Mouse (Mus musculus) kidney, postnatal 25 days (tissue): ENCODE data around the gene Paxx.
A peak's percentile ranks its signal among the peaks of the same experiment; 100 is the strongest.
"Not testable (repeated sequence)": the region's sequence is repeated elsewhere in the genome, so short reads cannot be mapped to it uniquely, and the experiment has no call there.

Experiments
- DNase-seq, 2 experiments: peaks; one replicate each; pipeline ENCODE4 v3.0.0; 2021; ENCODE audit warnings: mixed read lengths in 2 of 2

The Paxx gene

DNA sequence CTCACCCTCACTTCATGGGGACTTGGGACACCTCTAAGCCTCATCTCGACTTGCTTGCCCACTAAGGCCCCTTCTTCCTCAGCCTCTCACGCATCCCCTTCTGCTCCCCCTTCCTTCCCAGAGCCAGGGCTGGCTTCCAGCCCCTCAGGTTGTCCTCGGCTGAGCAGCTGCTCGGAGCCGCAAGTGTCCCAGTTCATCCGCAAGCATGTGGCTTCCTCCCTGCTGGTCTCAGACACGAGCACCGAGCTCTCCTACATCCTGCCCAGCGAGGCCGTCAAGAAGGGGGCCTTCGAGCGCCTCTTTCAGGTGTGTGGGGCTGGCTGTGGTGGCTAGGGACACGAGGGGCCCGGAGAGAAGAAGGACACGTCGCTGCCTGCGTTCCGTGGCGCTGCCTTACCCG is 19.8 kb downstream of the Paxx start:
- no peak for DNase-seq

- peak in 1 of 2 experiments; percentile 22 for DNase-seq
Observed at GRCm38 (mm10) chr2:25436286-25436820, 24.5 kb downstream of the Paxx start.

- peak in 1 of 2 experiments; percentile 31 for DNase-seq
Observed at GRCm38 (mm10) chr2:25434292-25434691, 26.6 kb downstream of the Paxx start.

DNA sequence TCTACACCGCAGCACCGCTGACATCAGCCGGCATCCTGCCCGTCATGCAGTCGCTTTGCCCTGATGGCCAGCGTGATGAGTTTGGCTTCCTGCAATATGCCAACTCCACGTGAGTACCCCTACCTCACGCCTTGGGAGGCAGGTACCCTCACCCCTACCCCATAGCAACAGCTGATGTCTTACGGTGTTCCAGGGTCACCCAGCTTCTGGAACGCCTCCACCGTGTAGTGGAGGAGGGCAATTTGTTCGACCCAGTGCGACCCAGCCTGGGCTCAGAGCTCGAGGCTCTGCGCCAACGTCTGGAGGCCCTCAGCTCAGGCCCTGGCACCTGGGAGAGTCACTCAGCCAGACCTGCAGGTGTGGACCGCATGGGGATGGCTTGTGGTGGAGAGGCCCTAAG is 27.8 kb downstream of the Paxx start:
- no peak for DNase-seq

DNA sequence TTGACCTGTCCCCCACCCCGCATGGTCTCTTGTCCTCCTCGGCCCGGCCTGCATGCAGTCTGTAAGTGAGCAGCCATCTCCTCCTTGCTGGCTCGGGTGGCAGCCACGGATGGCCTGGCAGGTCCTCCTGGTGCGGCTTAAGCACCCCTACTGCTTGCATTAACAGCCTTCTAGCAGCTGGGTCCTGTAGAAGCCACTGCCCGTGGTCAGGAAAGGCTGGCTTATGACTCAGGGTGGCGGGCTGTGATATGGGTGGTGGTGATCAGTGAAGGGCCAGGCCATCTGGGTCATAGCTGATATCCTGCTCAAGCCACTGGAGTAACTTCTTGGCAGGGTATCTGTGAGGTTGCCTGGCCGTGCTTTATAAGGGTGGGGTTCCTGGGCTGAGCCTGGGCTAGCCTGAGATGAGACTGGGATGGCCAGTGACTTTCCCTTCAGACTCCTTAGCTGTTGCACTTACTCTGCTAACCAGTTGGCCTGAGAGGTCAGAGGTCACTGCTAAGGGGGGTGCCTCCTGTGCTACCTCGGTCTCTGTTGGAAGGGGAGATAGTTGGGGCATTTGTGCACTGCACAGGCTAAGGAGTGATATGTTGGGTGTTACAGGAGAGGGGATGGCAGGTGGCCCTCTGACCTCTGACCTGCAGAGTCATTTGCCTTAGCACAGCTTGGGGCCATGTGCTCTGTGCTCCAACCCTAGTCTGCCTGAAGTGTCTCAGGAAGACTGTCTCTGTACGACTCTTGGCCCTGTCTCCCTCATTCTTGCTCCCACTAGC is 28.4 kb downstream of the Paxx start:
- peak in 1 of 2 experiments; percentile 34 for DNase-seq

GRCm38 (mm10) chr2:25431308-25431855 is 29.5 kb downstream of the Paxx start:
- DNase-seq: peak in 1 of 2 experiments; percentile 35

GRCm38 (mm10) chr2:25430395-25431233 is 30.3 kb downstream of the Paxx start:
- peak; percentile 43 to 85 for DNase-seq

GRCm38 (mm10) chr2:25429435-25430180 is 31.3 kb downstream of the Paxx start:
- DNase-seq: peak; percentile 31 to 45

DNA sequence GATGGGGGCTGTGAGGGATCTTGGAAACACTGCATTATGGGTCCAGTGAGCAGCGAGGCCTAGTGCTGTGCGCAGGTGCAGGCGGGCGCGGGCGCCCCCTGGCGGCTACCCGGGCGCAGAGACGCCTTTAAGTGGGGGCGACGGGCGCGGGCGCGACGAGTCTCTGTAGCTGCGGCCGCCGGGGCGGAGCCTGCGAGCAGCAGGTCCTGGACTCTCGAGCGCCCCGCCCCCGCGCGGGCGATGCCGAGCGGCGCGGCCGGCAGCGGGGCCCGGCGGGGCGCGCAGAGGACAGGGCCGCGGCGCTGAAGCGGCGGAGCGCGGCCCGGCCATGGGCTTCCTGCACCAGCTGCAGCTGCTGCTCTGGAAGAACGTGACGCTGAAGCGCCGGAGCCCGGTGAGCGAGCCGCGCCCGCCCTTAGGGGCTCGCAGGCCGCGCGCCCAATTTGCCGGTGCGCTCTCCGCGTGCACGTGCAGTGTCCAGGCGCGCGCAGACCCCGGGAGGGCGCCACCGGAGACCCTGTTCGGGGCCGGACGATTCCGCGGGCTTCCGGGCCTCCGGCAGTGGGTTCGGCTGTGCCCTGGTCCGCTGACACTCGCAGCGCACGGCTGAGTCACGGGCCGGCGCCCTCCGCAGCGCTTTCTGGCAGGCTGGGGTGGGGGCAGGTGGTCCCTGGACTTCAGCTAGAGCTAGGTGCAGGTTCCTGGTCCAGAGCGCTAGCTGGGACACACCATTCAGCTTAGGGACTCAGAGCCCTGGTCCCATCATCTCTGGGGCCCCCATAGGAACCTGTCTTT is 32.3 kb downstream of the Paxx start, which contains the start of gene Abca2:
Abca2 (plus strand) TSS at position 262 of the 795 bp plus-strand sequence.
- DNase-seq: peak; percentile 93 to 97

GRCm38 (mm10) chr2:25427256-25427655 is 33.6 kb downstream of the Paxx start:
- peak in 1 of 2 experiments; percentile 25 for DNase-seq

- DNase-seq: peak; percentile 71 to 85
Observed at GRCm38 (mm10) chr2:25426721-25427191, 34.1 kb downstream of the Paxx start.

DNA sequence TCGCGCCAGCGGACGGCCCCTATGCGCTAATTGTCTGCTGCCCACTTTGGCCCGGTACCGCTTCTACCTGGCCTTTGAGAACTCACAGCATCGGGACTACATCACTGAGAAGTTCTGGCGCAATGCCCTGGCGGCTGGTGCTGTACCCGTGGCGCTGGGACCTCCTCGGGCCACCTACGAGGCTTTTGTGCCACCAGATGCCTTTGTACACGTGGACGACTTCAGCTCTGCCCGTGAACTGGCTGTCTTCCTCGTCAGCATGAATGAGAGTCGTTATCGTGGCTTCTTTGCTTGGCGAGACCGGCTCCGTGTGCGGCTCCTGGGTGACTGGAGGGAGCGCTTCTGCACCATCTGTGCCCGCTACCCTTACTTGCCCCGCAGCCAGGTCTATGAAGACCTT is 35.4 kb downstream of the Paxx start:
- DNase-seq: peak in 1 of 2 experiments; percentile 36

- DNase-seq: no peak
Observed at GRCm38 (mm10) chr2:25423626-25424025, 37.3 kb downstream of the Paxx start.

DNA sequence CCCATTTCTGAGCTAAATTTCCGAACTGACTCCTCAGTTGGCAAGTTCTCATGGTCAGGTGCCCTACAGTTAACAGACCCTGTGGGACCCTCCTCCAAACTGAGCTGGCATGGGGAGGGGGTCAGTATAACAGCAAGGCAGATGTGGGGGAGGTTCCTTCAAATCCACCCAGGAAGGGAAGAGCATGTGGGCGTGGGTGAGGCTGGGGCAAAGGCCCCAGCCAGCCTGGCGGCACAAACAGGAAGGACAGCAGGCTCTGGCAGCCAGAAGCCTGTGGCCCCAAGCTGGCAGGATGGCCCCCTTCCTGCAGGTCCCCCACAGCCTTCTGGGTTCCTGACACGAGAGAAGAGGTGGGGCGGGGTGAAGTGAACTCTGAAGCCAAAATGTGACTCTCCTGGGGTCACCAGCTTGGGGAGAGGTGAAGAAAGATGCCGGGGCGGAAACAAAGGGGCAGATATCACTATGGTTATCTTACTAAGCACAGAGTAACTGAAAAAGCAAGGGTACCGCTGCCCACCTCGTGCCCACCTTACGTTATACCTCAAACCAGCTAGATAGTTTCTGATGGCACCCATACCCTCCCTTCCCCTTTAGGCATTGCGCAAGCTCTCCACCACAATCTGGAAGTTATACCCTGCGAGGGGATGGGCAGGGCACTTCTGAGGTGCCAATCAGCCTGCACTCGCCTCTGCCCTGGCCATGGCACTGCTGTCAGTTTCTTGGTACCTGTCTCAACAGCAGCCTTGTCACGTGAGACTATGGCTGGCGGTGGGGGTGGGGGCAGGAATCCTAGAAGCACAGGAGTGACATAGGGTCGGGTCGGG is 38.1 kb downstream of the Paxx start, which contains the start of gene Fut7:
Fut7 (plus strand) TSS at position 681 of the 824 bp plus-strand sequence.
- peak in 1 of 2 experiments; percentile 34 for DNase-seq

DNA sequence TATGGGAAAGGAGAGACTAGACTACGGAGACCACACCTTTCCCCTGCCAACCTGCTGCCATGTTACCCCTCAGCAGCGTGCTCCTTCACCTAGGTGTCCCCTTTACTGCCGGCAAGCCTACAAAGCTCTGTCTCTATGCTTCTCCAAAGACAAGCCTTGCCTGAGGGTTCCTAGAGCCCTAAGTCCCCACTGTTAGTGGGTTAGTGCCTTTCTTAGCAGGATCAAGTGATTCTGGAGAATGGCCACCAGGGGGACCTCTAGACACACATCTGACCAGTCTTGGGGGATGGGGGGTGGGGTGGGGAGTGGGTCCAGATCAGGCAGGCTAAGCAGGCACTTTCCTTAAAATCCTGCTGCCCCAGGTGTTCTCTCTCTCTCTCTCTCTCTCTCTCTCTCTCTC is 39.0 kb downstream of the Paxx start:
- DNase-seq: peak; percentile 50 to 57

DNA sequence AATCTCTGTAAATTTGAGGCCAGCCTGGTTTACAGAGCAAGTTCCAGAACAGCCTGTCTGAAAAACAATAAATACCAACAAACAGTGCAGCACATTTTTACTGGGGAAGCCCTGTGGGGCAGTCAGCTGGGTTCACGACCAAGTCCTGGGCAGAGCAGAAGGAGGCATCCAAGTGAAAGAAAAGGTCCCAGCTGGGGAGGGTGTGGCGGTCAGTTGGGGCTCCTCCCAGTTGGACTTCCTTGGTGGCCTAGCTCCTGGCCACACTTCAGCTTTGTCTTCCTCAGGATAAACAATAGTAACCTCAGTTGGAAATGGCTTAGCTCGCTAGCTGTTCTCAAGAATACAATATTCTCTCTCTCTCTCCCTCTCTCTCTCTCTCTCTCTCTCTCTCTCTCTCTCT is 43.5 kb downstream of the Paxx start:
- DNase-seq: peak in 1 of 2 experiments; percentile 29

DNA sequence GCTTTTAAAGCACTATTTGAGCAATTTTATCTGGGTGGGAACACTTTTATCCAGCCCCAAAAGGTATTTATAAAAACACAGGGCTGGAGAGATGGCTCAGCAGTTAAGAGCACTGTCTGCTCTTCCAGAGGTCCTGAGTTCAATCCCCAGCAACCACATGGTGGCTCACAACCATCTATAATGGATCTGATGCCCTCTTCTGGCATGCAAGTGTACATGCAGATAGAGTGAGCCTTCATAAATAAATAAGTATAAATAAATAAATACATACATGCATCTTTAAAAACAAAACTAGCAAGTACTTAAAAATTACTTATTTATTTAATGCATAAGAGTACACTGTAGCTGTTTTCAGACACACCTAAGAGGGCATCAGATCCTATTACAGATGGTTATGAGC is 47.5 kb downstream of the Paxx start:
- not testable (repeated sequence) for DNase-seq

- DNase-seq: peak in 1 of 2 experiments; percentile 36
Observed at GRCm38 (mm10) chr2:25408908-25409307, 52.0 kb downstream of the Paxx start.
